Mouse (Mus musculus): ENCODE measurements around the gene Plekhm3.

DNA sequence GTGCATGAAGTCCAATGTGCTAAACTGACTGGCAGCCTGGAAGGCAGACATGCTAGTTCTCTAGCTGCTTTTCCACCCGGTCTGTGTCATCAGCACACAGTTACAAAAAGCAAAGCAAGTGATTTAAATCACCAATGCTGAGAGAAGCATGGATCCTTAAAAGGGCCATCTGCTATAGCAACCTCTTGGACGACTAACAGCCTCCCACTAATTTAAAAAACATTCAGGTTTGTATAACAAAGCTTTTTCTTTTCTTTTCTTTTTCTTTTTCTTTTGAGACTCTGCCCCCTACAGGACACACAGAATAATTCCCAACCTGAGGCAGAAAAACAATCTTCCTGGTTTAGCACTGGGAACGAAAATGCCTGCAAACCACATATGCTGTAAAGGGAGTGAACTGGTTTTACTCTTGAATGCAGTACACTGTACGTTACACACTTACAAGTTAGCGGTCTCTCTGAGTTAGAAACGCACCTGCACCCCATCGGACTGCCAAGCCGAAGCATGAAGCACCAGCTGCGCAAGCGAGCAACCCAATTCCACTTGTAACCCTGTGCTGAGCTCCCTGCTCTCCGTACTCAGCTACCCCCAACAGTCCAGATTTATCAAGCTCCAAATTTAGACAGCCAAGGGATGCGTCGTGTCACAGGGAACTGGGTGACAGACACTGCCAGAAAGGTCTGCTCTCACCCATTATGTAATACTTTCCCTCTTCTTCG, 37.7 kb downstream of the Plekhm3 start:
- TF ChIP-seq CTCF (IDR thresholded peaks at IDR 0.05; ENCODE audit: low read depth) (peak; percentile 59), EP300 (IDR thresholded peaks at IDR 0.05; ENCODE audit: low read depth) (no peak)

All from heart, postnatal 0 days (tissue).